Mouse (Mus musculus) bone marrow, adult 2 months (tissue): ENCODE data around the gene Klk14.
A peak's percentile ranks its signal among the peaks of the same experiment; 100 is the strongest.

Experiments used
- CTCF ChIP-seq: fragments of 200-500 bp; IDR thresholded peaks from 2 replicates; pipeline ENCODE4 v1.5.1; 2011; ENCODE audit warnings: low read length, control low read depth; ENCODE audit not compliant: control insufficient read depth, insufficient read depth
- POLR2A ChIP-seq: fragments of 200-500 bp; IDR thresholded peaks from 2 replicates; pipeline ENCODE4 v1.6.1; 2011; ENCODE audit warnings: low read depth, mild to moderate bottlenecking, control low read depth, low read length, borderline replicate concordance; ENCODE audit not compliant: control insufficient read depth

DNA sequence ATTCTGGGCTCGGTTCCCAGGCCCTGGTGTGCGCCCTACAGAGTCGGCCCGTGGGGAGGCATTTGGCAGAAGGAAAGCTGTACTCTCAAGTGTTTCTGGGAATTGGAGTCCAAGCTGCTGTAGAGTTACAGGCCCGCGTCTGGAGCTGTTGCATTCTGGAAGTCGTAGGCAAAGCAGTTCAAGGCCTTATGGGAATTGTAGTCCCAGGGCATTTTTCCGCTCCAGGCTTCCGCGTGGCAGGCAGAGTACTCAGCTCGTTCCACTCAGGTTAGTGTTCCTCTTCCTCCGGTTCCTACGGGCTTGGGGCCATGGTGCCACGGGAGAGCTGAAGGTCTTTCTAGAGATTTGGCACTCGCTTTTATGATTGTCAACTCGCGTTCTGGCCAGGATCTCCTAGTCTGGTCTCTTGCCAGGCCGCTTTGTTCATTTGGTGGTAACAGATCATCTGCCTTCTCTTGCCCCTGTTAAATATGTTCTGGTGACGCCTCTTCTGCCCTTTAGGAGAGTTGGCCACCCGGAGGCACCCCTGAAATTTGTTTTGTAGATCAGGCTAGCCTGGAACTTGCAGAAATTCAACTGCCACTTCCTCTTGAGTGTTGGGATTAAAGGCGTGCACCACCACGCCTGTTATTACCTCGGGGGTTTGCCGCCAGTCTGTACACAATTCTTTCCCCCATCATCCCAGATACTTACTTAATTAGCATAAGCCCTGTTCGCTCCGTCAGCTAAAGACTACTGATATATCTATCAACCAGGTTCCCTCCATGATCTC lies 18.2 kb upstream of the Klk14 start, which contains the start of gene Ctu1:
- TF ChIP-seq POLR2A (peak; percentile 51; the same call in 1 of the 2 replicates), CTCF (no peak)
